Mouse (Mus musculus): Measurements from ENCODE around the gene Nprl2. TPM values are rescaled to one million over a fixed set of nuclear protein-coding genes. Genes with fewer than 3 reads are reported as not detected.

Gene Nprl2
- polyA plus RNA-seq, 1 experiment from 2014 or later: 34.8 TPM

GRCm38 (mm10) chr9:107526198-107527026 lies 15.6 kb upstream of the Nprl2 start:
- H3K4me2 ChIP-seq (ENCODE audit: low read length): peak overlapping the region; percentile 77
- DNase-seq (ENCODE audit: low spot score) (peak; percentile 98), ATAC-seq (replicated peaks; ENCODE audit: low FRiP score, low TSS enrichment, low read depth) (peak; percentile 73)
- peak overlapping the region; percentile 32 for H3K4me3 ChIP-seq (ENCODE audit: low read depth, low read length)
- WGBS: 5% methylated on average over 44 of the region's 44 CpGs
- H3K9me3 ChIP-seq (ENCODE audit: control insufficient read depth, low read length): no peaks in the 10 kb centered on the region
- peaks cover 13% of the 10 kb centered on the region for H3K4me1 ChIP-seq (replicated peaks; ENCODE audit: control insufficient read depth, insufficient read depth, low read length)
- peaks cover 31% of the 10 kb centered on the region; the same call in 1 of the 2 replicates for H3K27me3 ChIP-seq (replicated peaks; ENCODE audit: control insufficient read depth, insufficient read depth, low read length)
- peak overlapping the region; percentile 10; the same call in 1 of the 2 replicates for H3K9ac ChIP-seq (ENCODE audit: low read length)
- H3K27ac ChIP-seq (ENCODE audit: low read depth): no peak overlapping the region
- no peaks in the 10 kb centered on the region for H3K36me3 ChIP-seq (ENCODE audit: control insufficient read depth, insufficient read depth, low read length)

GRCm38 (mm10) chr9:107533791-107534407 lies 8.1 kb upstream of the Nprl2 start, which contains the start of gene Tmem115:
Gene Tmem115, plus strand, starts transcription at chr9:107533945.
- peak; percentile 97 for ATAC-seq (replicated peaks; ENCODE audit: low FRiP score, low TSS enrichment, low read depth)
- peak within 1 kb of the TSS; percentile 78 for H3K4me3 ChIP-seq (ENCODE audit: low read depth, low read length)
- H3K9me3 ChIP-seq (ENCODE audit: control insufficient read depth, low read length): no peaks in the 10 kb centered on the region
- H3K36me3 ChIP-seq (ENCODE audit: control insufficient read depth, insufficient read depth, low read length): peaks cover 23% of the 10 kb centered on the region
- H3K27me3 ChIP-seq (replicated peaks; ENCODE audit: control insufficient read depth, insufficient read depth, low read length): no peaks in the 10 kb centered on the region
- under 1% methylated on average over 48 of the region's 48 CpGs for WGBS
- peaks cover 21% of the 10 kb centered on the region for H3K4me1 ChIP-seq (replicated peaks; ENCODE audit: control insufficient read depth, insufficient read depth, low read length)
- DNase-seq (ENCODE audit: low spot score): peak; percentile 91
- H3K27ac ChIP-seq (ENCODE audit: low read depth): peak within 1 kb of the TSS; percentile 67
- H3K4me2 ChIP-seq (ENCODE audit: low read length): peak within 1 kb of the TSS; percentile 96
- peak within 1 kb of the TSS; percentile 87 for H3K9ac ChIP-seq (ENCODE audit: low read length)

- H3K9ac ChIP-seq (ENCODE audit: low read length): peak overlapping the region; percentile 87
- peak overlapping the region; percentile 67 for H3K27ac ChIP-seq (ENCODE audit: low read depth)
- ATAC-seq (replicated peaks; ENCODE audit: low FRiP score, low TSS enrichment, low read depth) (no peak), DNase-seq (ENCODE audit: low spot score) (no peak)
- H3K27me3 ChIP-seq (replicated peaks; ENCODE audit: control insufficient read depth, insufficient read depth, low read length): no peaks in the 10 kb centered on the region
- H3K4me1 ChIP-seq (replicated peaks; ENCODE audit: control insufficient read depth, insufficient read depth, low read length): peaks cover 21% of the 10 kb centered on the region
- peaks cover 30% of the 10 kb centered on the region for H3K36me3 ChIP-seq (ENCODE audit: control insufficient read depth, insufficient read depth, low read length)
- no peaks in the 10 kb centered on the region for H3K9me3 ChIP-seq (ENCODE audit: control insufficient read depth, low read length)
- under 1% methylated on average over 40 of the region's 40 CpGs for WGBS
- H3K4me3 ChIP-seq (ENCODE audit: low read depth, low read length): peak overlapping the region; percentile 78
- peak overlapping the region; percentile 96 for H3K4me2 ChIP-seq (ENCODE audit: low read length)
These were observed 7.4 kb upstream of the Nprl2 start for GRCm38 (mm10) chr9:107534408-107535202.

- no peaks in the 10 kb centered on the region for H3K9me3 ChIP-seq (ENCODE audit: control insufficient read depth, low read length)
- no peaks in the 10 kb centered on the region for H3K27me3 ChIP-seq (replicated peaks; ENCODE audit: control insufficient read depth, insufficient read depth, low read length)
- H3K9ac ChIP-seq (ENCODE audit: low read length): no peak overlapping the region
- no peak overlapping the region for H3K27ac ChIP-seq (ENCODE audit: low read depth)
- ATAC-seq (replicated peaks; ENCODE audit: low FRiP score, low TSS enrichment, low read depth) (no peak), DNase-seq (ENCODE audit: low spot score) (no peak)
- no peak overlapping the region for H3K4me3 ChIP-seq (ENCODE audit: low read depth, low read length)
- H3K4me2 ChIP-seq (ENCODE audit: low read length): no peak overlapping the region
- peaks cover 36% of the 10 kb centered on the region for H3K36me3 ChIP-seq (ENCODE audit: control insufficient read depth, insufficient read depth, low read length)
- peaks cover 33% of the 10 kb centered on the region for H3K4me1 ChIP-seq (replicated peaks; ENCODE audit: control insufficient read depth, insufficient read depth, low read length)
- 94% methylated on average over 7 of the region's 7 CpGs for WGBS
These were observed 3.8 kb upstream of the Nprl2 start for GRCm38 (mm10) chr9:107538231-107538630.

- Histone ChIP-seq H3K4me3 (ENCODE audit: low read depth, low read length) (no peak overlapping the region), H3K27ac (ENCODE audit: low read depth) (no peak overlapping the region), H3K9me3 (ENCODE audit: control insufficient read depth, low read length) (no peaks in the 10 kb centered on the region), H3K4me2 (ENCODE audit: low read length) (no peak overlapping the region), H3K9ac (ENCODE audit: low read length) (no peak overlapping the region), H3K36me3 (ENCODE audit: control insufficient read depth, insufficient read depth, low read length) (peaks cover 40% of the 10 kb centered on the region), H3K4me1 (replicated peaks; ENCODE audit: control insufficient read depth, insufficient read depth, low read length) (peaks cover 33% of the 10 kb centered on the region), H3K27me3 (replicated peaks; ENCODE audit: control insufficient read depth, insufficient read depth, low read length) (no peaks in the 10 kb centered on the region)
- no peak for ATAC-seq (replicated peaks; ENCODE audit: low FRiP score, low TSS enrichment, low read depth)
- 93% methylated on average over 3 of the region's 3 CpGs for WGBS
- no peak for DNase-seq (ENCODE audit: low spot score)
These were observed 3.3 kb upstream of the Nprl2 start for GRCm38 (mm10) chr9:107538711-107539110.

GRCm38 (mm10) chr9:107539940-107540339 lies 2.1 kb upstream of the Nprl2 start:
- Histone ChIP-seq H3K9me3 (ENCODE audit: control insufficient read depth, low read length) (no peaks in the 10 kb centered on the region), H3K9ac (ENCODE audit: low read length) (no peak overlapping the region), H3K4me2 (ENCODE audit: low read length) (no peak overlapping the region), H3K27me3 (replicated peaks; ENCODE audit: control insufficient read depth, insufficient read depth, low read length) (no peaks in the 10 kb centered on the region), H3K4me1 (replicated peaks; ENCODE audit: control insufficient read depth, insufficient read depth, low read length) (peaks cover 33% of the 10 kb centered on the region), H3K27ac (ENCODE audit: low read depth) (no peak overlapping the region), H3K36me3 (ENCODE audit: control insufficient read depth, insufficient read depth, low read length) (peaks cover 51% of the 10 kb centered on the region), H3K4me3 (ENCODE audit: low read depth, low read length) (no peak overlapping the region)
- 93% methylated on average over 8 of the region's 8 CpGs for WGBS
- DNase-seq (ENCODE audit: low spot score) (no peak), ATAC-seq (replicated peaks; ENCODE audit: low FRiP score, low TSS enrichment, low read depth) (no peak)

- DNase-seq (ENCODE audit: low spot score) (no peak), ATAC-seq (replicated peaks; ENCODE audit: low FRiP score, low TSS enrichment, low read depth) (no peak)
- no peaks in the 10 kb centered on the region for H3K27me3 ChIP-seq (replicated peaks; ENCODE audit: control insufficient read depth, insufficient read depth, low read length)
- no peak overlapping the region for H3K9ac ChIP-seq (ENCODE audit: low read length)
- no peak overlapping the region for H3K27ac ChIP-seq (ENCODE audit: low read depth)
- peaks cover 56% of the 10 kb centered on the region for H3K36me3 ChIP-seq (ENCODE audit: control insufficient read depth, insufficient read depth, low read length)
- no peak overlapping the region for H3K4me2 ChIP-seq (ENCODE audit: low read length)
- WGBS: 64% methylated on average over 4 of the region's 4 CpGs
- no peak overlapping the region for H3K4me3 ChIP-seq (ENCODE audit: low read depth, low read length)
- H3K4me1 ChIP-seq (replicated peaks; ENCODE audit: control insufficient read depth, insufficient read depth, low read length): peaks cover 32% of the 10 kb centered on the region
- no peaks in the 10 kb centered on the region for H3K9me3 ChIP-seq (ENCODE audit: control insufficient read depth, low read length)
These were observed 1.6 kb upstream of the Nprl2 start for GRCm38 (mm10) chr9:107540420-107540819.

GRCm38 (mm10) chr9:107541005-107541404 lies 1.0 kb upstream of the Nprl2 start:
- peaks cover 26% of the 10 kb centered on the region for H3K4me1 ChIP-seq (replicated peaks; ENCODE audit: control insufficient read depth, insufficient read depth, low read length)
- 31% methylated on average over 10 of the region's 10 CpGs for WGBS
- DNase-seq (ENCODE audit: low spot score) (no peak), ATAC-seq (replicated peaks; ENCODE audit: low FRiP score, low TSS enrichment, low read depth) (no peak)
- no peak overlapping the region for H3K9ac ChIP-seq (ENCODE audit: low read length)
- H3K4me3 ChIP-seq (ENCODE audit: low read depth, low read length): peak overlapping the region; percentile 87
- H3K27ac ChIP-seq (ENCODE audit: low read depth): no peak overlapping the region
- no peaks in the 10 kb centered on the region for H3K9me3 ChIP-seq (ENCODE audit: control insufficient read depth, low read length)
- H3K27me3 ChIP-seq (replicated peaks; ENCODE audit: control insufficient read depth, insufficient read depth, low read length): no peaks in the 10 kb centered on the region
- H3K36me3 ChIP-seq (ENCODE audit: control insufficient read depth, insufficient read depth, low read length): peaks cover 57% of the 10 kb centered on the region
- H3K4me2 ChIP-seq (ENCODE audit: low read length): peak overlapping the region; percentile 97
